Mouse (Mus musculus): ENCODE measurements at regions not wholly inside any gene's neighbourhood (a gene's known extent, or its start where the extent isn't known, plus 50 kb on each side); places are given as distances from the start of the nearest gene placed in this dataset.

DNA sequence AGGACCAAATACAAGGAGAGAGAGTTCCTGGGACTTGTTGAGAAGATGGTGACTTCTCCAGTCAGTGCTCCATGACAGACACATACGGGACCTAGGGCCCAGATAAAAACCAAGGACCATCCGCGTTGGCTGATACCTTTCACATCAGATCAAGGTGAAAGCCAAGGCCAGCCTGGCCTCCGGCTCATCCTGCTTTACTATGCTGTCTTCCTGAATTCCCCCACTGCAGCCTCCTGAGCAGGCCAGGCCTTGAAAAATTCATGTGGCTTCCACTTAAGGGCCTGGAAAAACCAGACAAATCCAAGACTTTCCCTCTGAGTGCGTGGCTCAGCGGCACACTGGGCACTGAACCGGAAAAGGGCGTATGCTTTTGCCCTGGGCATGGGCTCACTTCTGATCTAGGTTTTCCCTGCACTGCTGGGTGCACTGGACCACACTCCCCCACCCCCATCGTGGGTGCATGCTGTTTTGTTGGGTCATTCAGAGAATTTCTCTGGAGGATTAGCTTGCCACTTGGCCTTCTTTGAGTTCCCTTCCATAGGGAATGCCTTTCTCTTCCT is 64.1 kb upstream of the Slc35c1 start:
- TF ChIP-seq CTCF (IDR thresholded peaks at IDR 0.05; ENCODE audit: borderline replicate concordance, control insufficient read depth, extremely low read depth, insufficient read depth, low read length, poor library complexity) (no peak), POLR2A (IDR thresholded peaks at IDR 0.05; ENCODE audit: control insufficient read depth, extremely low read depth, insufficient read depth, low read length, poor library complexity) (no peak)
